Mouse (Mus musculus): Measurements from ENCODE around the gene Phldb1. TPM values are rescaled to one million over a fixed set of nuclear protein-coding genes. Genes with fewer than 3 reads are reported as not detected.

Phldb1 gene
- 21.2 and 29.1 TPM in 2 replicates for polyA plus RNA-seq (2015; fragmentation: Nextera tagmentation; extraction: Ambion mirVana)

GRCm38 (mm10) chr9:44734524-44735494 is at the start of gene Phldb1:
TSS of gene Phldb1 (minus strand) at chr9:44735198.

GRCm38 (mm10) chr9:44767101-44768028 is 32.4 kb upstream of the Phldb1 start, which contains the start of the genes Arcn1 and Ift46:
TSS of gene Arcn1 (minus strand) at chr9:44767845.
TSS of gene Ift46 (plus strand) at chr9:44767908.

GRCm38 (mm10) chr9:44673005-44673404 is 62.0 kb downstream of the Phldb1 start, which contains the start of gene Treh:
TSS of gene Treh (plus strand) at chr9:44673233.

Other genes with a start within 250 kb of the Phldb1 start
- gene Cxcr5, start 173.3 kb downstream of the Phldb1 start, polyA plus RNA-seq (2015; fragmentation: Nextera tagmentation; extraction: Ambion mirVana): 0.08 and 0.16 TPM in 2 replicates
- gene Ddx6, start 130.3 kb downstream of the Phldb1 start, polyA plus RNA-seq (2015; fragmentation: Nextera tagmentation; extraction: Ambion mirVana): 8.5 and 12.8 TPM in 2 replicates
- gene Treh, start 62.0 kb downstream of the Phldb1 start, polyA plus RNA-seq (2015; fragmentation: Nextera tagmentation; extraction: Ambion mirVana): not detected in 2 replicates
- gene Arcn1, start 32.6 kb upstream of the Phldb1 start, polyA plus RNA-seq (2015; fragmentation: Nextera tagmentation; extraction: Ambion mirVana): 79.0 and 102 TPM in 2 replicates
- 96.9 and 113 TPM in 2 replicates for gene Ift46, start 32.7 kb upstream of the Phldb1 start, polyA plus RNA-seq (2015; fragmentation: Nextera tagmentation; extraction: Ambion mirVana)
- 4.5 and 8.0 TPM in 2 replicates for gene Tmem25, start 64.1 kb upstream of the Phldb1 start, polyA plus RNA-seq (2015; fragmentation: Nextera tagmentation; extraction: Ambion mirVana)
- 21.7 and 33.9 TPM in 2 replicates for gene Ttc36, start 67.9 kb upstream of the Phldb1 start, polyA plus RNA-seq (2015; fragmentation: Nextera tagmentation; extraction: Ambion mirVana)
- 9.0 and 9.5 TPM in 2 replicates for gene Kmt2a, start 146.1 kb upstream of the Phldb1 start, polyA plus RNA-seq (2015; fragmentation: Nextera tagmentation; extraction: Ambion mirVana)
- gene Atp5l, start 185.5 kb upstream of the Phldb1 start, polyA plus RNA-seq (2015; fragmentation: Nextera tagmentation; extraction: Ambion mirVana): 1,351 and 2,218 TPM in 2 replicates
- 12.6 and 18.2 TPM in 2 replicates for gene Ube4a, start 230.4 kb upstream of the Phldb1 start, polyA plus RNA-seq (2015; fragmentation: Nextera tagmentation; extraction: Ambion mirVana)
- gene Cd3g, start 245.2 kb upstream of the Phldb1 start, polyA plus RNA-seq (2015; fragmentation: Nextera tagmentation; extraction: Ambion mirVana): 0.30 and 0.85 TPM in 2 replicates
- gene Cd3d, start 246.6 kb upstream of the Phldb1 start, polyA plus RNA-seq (2015; fragmentation: Nextera tagmentation; extraction: Ambion mirVana): 0.08 and 0.18 TPM in 2 replicates

All from adrenal gland, postnatal 0 days (tissue).